Mouse (Mus musculus): ENCODE measurements around the gene Slfn2. TPM values are rescaled to one million over a fixed set of nuclear protein-coding genes. Genes with fewer than 3 reads are reported as not detected.

Gene Slfn2
- polyA plus RNA-seq (2014; fragmentation: Illumina TruSeq; extraction: RNeasy Lipid Tissue Mini Kit (QIAGEN cat#74804); ENCODE audit: low read depth, low replicate concordance): 0.88 TPM

DNA sequence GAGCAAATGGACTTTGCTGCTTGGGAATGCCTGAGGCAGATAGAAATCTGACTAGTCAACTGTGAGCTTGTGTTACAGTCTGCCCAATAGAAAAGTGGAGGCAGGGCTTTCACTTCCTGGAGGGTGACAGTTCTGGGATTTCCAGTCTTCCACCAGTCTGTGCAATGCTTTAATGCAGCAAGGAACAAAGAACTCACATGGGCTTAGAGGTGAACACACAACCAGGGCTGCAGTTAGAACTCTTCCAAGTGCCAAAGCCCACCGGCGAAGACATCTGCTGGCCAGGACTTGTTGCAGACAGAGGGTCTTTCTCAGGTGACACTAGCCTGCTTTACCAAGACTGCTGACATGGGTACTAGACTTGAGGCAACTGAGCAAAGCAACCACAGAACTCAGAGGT is at the start of gene Slfn2:
TSS of gene Slfn2 (plus strand) at position 167 of the 400 bp plus-strand sequence.

DNA sequence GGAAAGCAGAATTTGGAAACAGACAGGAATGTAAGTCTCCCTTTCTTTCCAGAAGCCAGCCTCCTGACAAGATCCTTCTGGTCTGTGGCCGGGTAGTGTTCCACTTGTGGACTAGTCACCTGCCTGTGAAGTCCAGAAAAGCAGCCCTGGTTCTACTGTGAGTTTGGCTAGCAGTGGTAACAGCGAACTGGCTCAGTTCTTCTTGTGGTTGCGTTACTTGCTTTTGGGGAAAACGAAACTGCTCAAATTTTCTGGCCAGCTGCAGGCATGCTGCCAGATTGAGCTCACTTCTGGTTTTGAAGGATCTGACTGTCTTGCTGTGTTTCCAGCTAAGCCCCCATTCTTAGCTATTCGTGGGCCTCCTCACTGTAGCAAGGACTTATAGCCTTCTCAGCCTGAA is 44.3 kb upstream of the Slfn2 start, which contains the start of gene Slfn8:
TSS of gene Slfn8 (minus strand) at position 190 of the 400 bp plus-strand sequence.

DNA sequence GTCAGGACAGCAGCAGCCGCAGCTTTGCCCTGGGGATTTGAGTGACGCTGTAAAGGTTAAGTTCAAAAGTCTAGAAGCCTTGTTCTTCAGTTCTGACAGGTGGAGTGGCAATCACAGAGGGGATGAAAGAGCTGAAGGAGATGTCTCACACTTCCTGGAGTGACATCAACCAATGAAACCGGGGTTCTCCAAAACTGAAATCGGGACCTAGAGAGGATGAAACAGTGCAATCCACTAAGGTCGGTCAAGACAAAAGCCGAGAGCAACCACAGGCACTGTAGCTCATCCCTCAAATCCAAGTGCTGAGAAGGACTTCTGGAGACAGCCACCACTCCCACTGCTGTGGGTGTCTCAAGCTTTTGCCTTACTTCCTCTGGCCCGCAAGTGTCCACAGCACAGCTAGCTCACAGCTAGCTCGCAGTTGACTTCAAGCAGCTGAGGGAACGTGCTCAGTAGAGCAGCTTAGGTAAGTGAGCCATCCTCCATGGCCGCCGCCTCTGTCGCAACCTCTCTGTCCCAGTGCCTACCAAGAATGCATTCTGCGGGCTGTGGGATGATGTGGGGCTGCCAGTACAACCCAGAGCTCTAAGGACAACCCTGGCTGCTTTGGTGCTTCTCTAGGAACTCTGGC is 51.8 kb downstream of the Slfn2 start, which contains the start of gene Slfn1:
TSS of gene Slfn1 (plus strand) at position 253 of the 631 bp plus-strand sequence.

Other genes with a start within 250 kb of the Slfn2 start
- 50.1 TPM for gene Rffl, start 193.9 kb upstream of the Slfn2 start, polyA plus RNA-seq (2014; fragmentation: Illumina TruSeq; extraction: RNeasy Lipid Tissue Mini Kit (QIAGEN cat#74804); ENCODE audit: low read depth, low replicate concordance)
- 2.8 TPM for gene Rad51d, start 174.5 kb upstream of the Slfn2 start, polyA plus RNA-seq (2014; fragmentation: Illumina TruSeq; extraction: RNeasy Lipid Tissue Mini Kit (QIAGEN cat#74804); ENCODE audit: low read depth, low replicate concordance)
- 9.8 TPM for gene Fndc8, start 173.0 kb upstream of the Slfn2 start, polyA plus RNA-seq (2014; fragmentation: Illumina TruSeq; extraction: RNeasy Lipid Tissue Mini Kit (QIAGEN cat#74804); ENCODE audit: low read depth, low replicate concordance)
- 1.6 TPM for gene Nle1, start 156.7 kb upstream of the Slfn2 start, polyA plus RNA-seq (2014; fragmentation: Illumina TruSeq; extraction: RNeasy Lipid Tissue Mini Kit (QIAGEN cat#74804); ENCODE audit: low read depth, low replicate concordance)
- 0.13 TPM for gene Unc45b, start 154.6 kb upstream of the Slfn2 start, polyA plus RNA-seq (2014; fragmentation: Illumina TruSeq; extraction: RNeasy Lipid Tissue Mini Kit (QIAGEN cat#74804); ENCODE audit: low read depth, low replicate concordance)
- gene Slfn5, start 113.8 kb upstream of the Slfn2 start, polyA plus RNA-seq (2014; fragmentation: Illumina TruSeq; extraction: RNeasy Lipid Tissue Mini Kit (QIAGEN cat#74804); ENCODE audit: low read depth, low replicate concordance): 2.7 TPM
- 0.28 TPM for gene Slfn9, start 73.3 kb upstream of the Slfn2 start, polyA plus RNA-seq (2014; fragmentation: Illumina TruSeq; extraction: RNeasy Lipid Tissue Mini Kit (QIAGEN cat#74804); ENCODE audit: low read depth, low replicate concordance)
- 1.5 TPM for gene Slfn8, start 44.3 kb upstream of the Slfn2 start, polyA plus RNA-seq (2014; fragmentation: Illumina TruSeq; extraction: RNeasy Lipid Tissue Mini Kit (QIAGEN cat#74804); ENCODE audit: low read depth, low replicate concordance)
- 0.14 TPM for gene Slfn1, start 51.7 kb downstream of the Slfn2 start, polyA plus RNA-seq (2014; fragmentation: Illumina TruSeq; extraction: RNeasy Lipid Tissue Mini Kit (QIAGEN cat#74804); ENCODE audit: low read depth, low replicate concordance)
- 0.14 TPM for gene Slfn4, start 110.1 kb downstream of the Slfn2 start, polyA plus RNA-seq (2014; fragmentation: Illumina TruSeq; extraction: RNeasy Lipid Tissue Mini Kit (QIAGEN cat#74804); ENCODE audit: low read depth, low replicate concordance)
- gene Slfn3, start 126.2 kb downstream of the Slfn2 start, polyA plus RNA-seq (2014; fragmentation: Illumina TruSeq; extraction: RNeasy Lipid Tissue Mini Kit (QIAGEN cat#74804); ENCODE audit: low read depth, low replicate concordance): 2.0 TPM
- gene Slfn14, start 221.6 kb downstream of the Slfn2 start, polyA plus RNA-seq (2014; fragmentation: Illumina TruSeq; extraction: RNeasy Lipid Tissue Mini Kit (QIAGEN cat#74804); ENCODE audit: low read depth, low replicate concordance): 0.10 TPM
- 450 TPM for gene Ap2b1, start 233.9 kb downstream of the Slfn2 start, polyA plus RNA-seq (2014; fragmentation: Illumina TruSeq; extraction: RNeasy Lipid Tissue Mini Kit (QIAGEN cat#74804); ENCODE audit: low read depth, low replicate concordance)
- gene Pex12, start 237.5 kb downstream of the Slfn2 start, polyA plus RNA-seq (2014; fragmentation: Illumina TruSeq; extraction: RNeasy Lipid Tissue Mini Kit (QIAGEN cat#74804); ENCODE audit: low read depth, low replicate concordance): 51.5 TPM